Mouse (Mus musculus): Measurements from ENCODE around the gene Adamts17.

DNA sequence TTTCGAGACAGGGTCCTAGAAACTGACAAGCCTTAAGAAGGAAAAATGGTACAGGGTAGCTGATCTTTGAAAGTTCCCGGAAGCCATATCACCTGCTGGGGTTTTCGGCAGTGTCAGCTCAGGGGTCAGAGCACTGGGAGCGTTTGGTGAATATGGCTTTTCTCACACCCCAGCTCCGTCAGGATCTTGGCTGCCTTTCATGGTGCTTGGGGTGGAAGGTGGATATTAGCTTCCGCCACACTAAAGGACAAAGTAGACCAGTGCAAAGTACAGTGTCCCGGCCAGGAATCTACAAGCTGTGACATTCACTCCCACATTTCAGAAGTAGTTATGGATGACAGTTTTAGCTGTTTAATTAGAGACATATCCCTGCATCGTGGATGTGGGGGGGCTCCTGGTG lies 200.3 kb downstream of the Adamts17 start:
- no peak for TF ChIP-seq CTCF (IDR thresholded peaks at IDR 0.05; ENCODE audit: control insufficient read depth, insufficient read depth, low read length)
- no peak for TF ChIP-seq POLR2A (IDR thresholded peaks at IDR 0.05; ENCODE audit: borderline replicate concordance, control insufficient read depth, low read depth, low read length)

Data from bone marrow, adult 2 months (tissue).